Mouse (Mus musculus): ENCODE results near the gene Nrcam. TPM values are rescaled to one million over a fixed set of nuclear protein-coding genes. Genes with fewer than 3 reads are reported as not detected.

Nrcam gene
- total RNA-seq, 2 experiments from 2014 or later, result 531 TPM

DNA sequence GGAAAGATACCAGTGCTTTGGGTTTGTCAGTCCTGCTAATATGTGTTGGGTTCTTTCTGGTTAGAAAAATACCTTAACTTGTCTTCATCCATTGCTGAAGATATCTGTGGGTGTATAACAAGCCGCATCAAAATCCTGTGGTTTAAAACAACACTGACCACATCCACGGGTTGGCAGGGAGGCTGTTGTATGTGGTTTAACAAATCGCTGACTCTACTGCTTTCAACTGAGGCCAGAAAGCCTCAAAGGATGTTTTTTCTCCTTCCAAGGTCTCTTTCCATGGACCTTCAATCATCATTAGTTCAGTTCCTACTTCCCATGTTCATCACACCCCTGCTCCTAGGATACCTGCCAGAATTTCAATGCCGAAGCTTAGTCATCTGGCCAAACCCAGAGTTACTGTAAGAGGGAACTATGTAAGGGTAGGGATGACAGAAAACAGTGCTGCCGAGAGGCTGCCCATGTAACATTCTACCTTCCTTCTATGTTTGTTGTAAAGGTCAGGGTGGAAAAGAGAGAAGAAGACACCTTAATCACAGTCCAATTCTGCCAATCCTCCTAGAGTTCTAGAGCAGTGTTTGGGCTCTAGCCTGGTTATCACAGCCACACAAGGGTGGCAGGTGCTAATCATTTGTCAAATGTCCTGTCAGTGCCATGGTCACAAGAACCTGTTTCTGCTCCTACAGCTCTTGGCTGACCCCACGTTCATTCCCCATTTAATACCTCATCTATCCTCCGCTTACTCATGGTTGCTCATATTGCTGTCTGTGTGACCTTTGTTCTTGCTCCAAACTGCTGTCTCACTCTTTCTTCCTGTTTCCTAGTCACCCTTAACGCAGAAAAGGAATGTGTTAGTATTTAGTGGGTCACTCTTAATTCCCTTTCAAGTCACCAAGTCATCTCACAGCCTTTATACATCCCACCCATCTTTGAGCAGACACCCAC is 196.2 kb downstream of the Nrcam start:
- no peak for DNase-seq

GRCm38 (mm10) chr12:44528391-44529016 is 199.8 kb downstream of the Nrcam start:
- no peak for DNase-seq

GRCm38 (mm10) chr12:44532337-44533113 is 203.8 kb downstream of the Nrcam start:
- DNase-seq, result no peak

DNA sequence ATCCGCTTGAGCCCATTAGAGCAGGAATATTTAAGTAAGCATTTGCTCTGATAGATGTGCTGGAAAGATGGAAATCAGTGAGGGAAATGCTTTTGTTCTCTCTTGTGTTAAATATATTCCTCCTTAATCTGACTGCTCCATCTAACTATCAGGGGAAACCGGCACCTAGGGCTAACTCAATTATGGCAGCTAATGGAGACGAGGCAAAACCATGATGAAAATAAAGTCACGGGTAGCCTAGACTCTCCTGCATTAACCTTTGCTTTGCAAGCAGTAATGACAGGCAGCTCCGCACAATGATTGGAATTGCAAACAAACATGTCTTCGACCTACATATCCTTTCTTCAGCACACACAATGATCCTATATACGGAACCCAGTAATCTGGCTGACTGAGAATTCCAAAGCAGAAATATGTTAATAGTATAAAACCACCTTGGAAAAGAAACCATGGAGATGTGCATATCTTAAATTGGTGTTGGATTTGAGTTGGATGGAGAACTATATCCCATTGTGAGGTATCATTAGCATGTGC is 205.5 kb downstream of the Nrcam start:
- DNase-seq, result no peak

DNA sequence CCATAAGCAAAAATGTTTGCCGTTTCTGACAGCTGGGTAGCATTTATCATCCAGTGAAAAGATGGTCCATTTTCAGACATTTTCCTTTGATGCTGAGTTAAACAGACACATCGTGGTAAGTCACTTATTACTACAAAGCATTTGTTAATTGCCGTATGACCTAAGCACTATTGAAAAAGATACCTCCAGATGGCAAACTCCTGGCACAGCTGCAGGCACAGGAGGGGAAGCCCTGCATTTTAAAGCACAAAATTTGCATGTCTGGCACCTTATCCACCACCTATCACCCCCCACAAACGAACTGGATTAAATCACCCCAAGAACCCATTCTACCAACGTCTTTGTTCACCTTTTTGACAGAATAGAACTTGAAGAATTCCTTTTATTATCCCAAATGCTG is 206.9 kb downstream of the Nrcam start:
- no peak for DNase-seq

DNA sequence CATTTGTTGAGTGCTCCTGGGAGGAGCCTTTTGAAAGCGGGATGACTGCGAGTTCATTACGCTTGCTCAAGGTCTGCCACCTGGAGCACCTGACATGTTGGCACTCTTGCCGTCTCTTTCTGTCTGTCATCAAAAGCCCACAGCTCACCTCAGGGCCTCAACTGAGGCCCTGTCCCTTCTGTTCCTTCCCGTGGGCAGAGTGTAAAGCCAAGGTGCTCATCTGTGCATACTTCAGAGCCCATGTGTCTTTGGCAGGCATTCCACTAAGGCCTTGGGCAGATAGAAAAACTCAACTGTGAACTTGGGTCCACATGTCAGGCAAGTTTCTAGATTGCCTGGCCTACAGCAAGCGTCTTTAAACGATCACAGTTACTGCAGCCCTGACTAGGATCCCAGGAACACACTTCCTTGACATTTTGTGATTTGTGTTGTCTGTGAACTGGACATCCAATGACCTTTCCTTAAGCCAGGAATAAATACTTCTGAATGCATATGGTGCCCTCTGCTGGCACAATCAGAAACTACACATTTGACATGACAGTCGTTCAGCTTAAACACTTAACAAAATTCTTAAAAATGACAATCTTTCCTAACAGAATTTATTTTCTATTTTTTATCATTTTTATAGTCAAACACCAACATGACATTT is 219.2 kb downstream of the Nrcam start:
- DNase-seq, result peak; percentile 34 to 47

GRCm38 (mm10) chr12:44548465-44548864 is 219.8 kb downstream of the Nrcam start:
- DNase-seq, result no peak

- DNase-seq, result no peak
These were observed 222.9 kb downstream of the Nrcam start for GRCm38 (mm10) chr12:44551614-44552013.

- no peak for DNase-seq
These were observed 225.4 kb downstream of the Nrcam start for GRCm38 (mm10) chr12:44554051-44554450.

- no peak for DNase-seq
These were observed 226.1 kb downstream of the Nrcam start for GRCm38 (mm10) chr12:44554808-44555207.

GRCm38 (mm10) chr12:44560002-44560401 is 231.3 kb downstream of the Nrcam start:
- DNase-seq, result no peak

- no peak for DNase-seq
These were observed 241.4 kb downstream of the Nrcam start for GRCm38 (mm10) chr12:44570070-44570469.

DNA sequence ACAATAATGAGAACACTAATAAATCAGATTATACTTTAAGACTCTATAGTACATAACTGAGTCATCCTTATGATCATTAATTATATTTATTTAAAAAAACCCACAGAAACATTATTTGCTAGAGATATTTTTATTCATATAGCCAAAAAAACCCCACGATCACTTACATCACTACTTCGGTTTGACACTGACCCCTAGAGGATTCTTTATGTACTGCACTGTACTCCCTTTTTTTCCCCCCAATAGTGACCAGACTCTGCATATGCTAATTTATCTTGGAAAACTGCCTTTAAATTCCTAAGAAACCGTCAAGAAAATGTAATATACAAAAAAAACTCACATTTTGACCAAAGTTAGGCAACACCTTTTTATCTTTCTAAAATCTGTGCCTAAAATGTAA is 244.0 kb downstream of the Nrcam start:
- no peak for DNase-seq

GRCm38 (mm10) chr12:44574167-44574566 is 245.5 kb downstream of the Nrcam start:
- no peak for DNase-seq

DNA sequence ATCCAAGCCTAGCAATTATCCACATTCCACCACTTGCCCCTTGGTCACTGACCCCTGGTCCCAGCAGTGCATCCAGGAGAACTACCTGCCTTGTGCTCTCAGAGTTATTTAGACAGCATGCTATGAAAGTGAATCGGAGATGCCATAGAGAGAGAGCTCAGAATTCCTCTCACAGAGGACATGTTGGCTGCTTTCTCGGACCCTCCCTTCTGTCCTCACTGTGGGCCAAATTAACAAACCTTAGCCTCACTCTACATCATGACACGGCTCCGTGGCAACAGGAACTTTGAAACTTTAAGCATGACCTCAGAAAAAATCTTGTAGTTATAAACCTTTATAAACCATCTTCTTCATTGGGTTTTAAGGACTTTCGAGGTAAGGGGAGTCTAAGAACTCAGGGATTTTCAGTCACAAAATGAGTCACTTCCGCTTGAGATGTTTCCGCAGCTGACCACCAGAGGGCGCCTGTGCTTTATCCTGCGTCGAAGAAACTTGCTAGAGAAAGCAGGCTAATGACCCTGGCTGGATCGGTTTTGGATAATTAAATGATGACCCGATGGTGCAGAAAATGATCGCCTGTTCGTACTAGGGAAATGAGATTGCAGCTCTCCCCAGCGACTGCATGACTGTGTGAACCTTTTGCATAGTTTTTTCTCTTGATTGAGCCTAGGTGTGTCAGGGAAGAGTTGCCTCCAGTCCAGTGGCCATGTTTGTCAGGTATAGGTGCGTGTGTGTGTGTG is 272.9 kb downstream of the Nrcam start:
- peak; percentile 43 to 49 for DNase-seq

DNA sequence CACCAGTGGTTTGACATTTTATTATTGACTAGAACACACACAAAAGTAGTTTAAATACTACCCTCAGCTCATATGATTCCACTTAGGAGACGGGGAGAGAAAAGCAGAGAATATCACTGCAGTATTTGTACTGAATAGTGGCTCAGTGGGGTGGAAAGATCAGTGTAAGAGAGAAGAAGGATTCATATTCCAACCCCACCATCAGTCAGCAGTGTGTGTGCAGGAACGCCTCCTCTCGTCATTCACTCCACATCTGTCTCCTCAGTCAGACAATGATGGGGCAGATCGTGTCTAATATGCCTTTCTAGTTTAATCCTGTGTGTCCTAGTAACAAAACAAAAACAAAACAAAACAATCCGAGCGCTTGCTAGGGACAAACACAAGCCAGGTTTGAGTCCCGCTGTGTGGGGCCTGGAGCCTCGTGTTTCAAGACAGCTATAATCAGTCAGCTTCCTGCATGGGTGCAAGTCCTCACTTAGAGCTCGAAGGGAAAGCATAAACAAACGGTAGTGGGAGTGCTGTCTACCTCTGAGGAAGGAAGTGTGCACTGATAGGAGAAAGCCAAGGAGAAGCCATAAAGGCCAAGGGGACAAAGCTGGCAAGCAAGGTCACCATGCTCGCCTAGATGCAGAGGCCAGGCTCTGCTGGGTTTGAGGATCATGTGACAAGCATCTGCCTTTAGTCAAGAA is 273.7 kb downstream of the Nrcam start:
- no peak for DNase-seq

DNA sequence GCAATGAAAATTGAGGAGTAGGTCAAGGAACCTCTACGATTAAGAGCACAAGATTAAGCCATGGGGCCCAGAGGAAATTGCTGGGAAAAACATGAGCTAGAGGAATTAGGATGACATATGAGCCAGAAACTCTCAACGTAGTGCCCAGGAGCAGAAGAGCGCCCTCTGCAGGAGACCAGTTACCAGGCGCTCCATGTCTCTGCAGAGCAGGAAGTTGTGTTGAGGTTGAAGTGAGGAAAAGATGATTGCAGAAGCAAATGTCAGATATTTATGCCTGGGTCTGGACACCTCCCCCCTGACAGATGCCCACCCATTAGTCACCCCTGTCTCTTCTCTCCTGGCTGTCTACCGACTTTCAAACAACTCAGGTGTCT is 274.3 kb downstream of the Nrcam start:
- no peak for DNase-seq

DNA sequence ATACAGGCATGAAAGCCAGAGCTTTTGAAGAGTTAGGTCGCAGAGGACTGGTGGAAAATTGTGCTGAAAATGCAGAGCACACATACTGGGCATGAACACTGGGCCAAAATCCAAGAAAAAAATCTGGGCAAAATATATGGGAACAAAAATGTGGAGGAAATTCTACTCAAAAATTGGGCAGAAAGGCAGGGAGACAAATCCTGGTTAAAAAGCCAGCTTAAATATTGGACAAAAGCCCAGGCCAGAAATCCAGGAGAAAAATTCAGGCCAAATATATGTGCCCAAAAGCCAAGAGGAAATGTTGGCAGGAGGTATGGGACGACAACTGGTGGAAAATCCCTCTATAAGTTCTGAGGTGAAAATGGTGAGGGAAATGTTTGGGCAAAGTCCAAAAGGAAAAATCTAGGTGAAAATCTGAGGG is 288.3 kb downstream of the Nrcam start:
- DNase-seq, result no peak

GRCm38 (mm10) chr12:44617488-44617887 is 288.8 kb downstream of the Nrcam start:
- DNase-seq, result no peak

- no peak for DNase-seq
These were observed 310.7 kb downstream of the Nrcam start for GRCm38 (mm10) chr12:44639341-44639921.

Data from layer of hippocampus, postnatal 36 days (tissue).